Mouse (Mus musculus) hindlimb bud, embryonic 11.5 days (tissue): ENCODE data around the gene Zfp444.
"Not testable (repeated sequence)": the region's sequence is repeated elsewhere in the genome, so short reads cannot be mapped to it uniquely, and the experiment has no call there.

Experiments used
- DNase-seq: peaks from one replicate; pipeline ENCODE4 v3.0.0-alpha.2; 2012; ENCODE audit warnings: low read depth, low spot score; ENCODE audit errors: extremely low spot score

Zfp444 gene

GRCm38 (mm10) chr7:6159604-6160003 lies 12.4 kb upstream of the Zfp444 start:
- DNase-seq = no peak

- DNase-seq = no peak
Measured at GRCm38 (mm10) chr7:6161541-6161940, 10.5 kb upstream of the Zfp444 start.

- DNase-seq = no peak
Measured at GRCm38 (mm10) chr7:6162172-6162571, 9.9 kb upstream of the Zfp444 start.

GRCm38 (mm10) chr7:6164671-6165070 lies 7.4 kb upstream of the Zfp444 start:
- DNase-seq = no peak

GRCm38 (mm10) chr7:6169403-6169802 lies 2.6 kb upstream of the Zfp444 start:
- no peak for DNase-seq

- no peak for DNase-seq
Measured at GRCm38 (mm10) chr7:6170391-6170790, 1.6 kb upstream of the Zfp444 start.

- no peak for DNase-seq
Measured at GRCm38 (mm10) chr7:6170871-6171270, 1.2 kb upstream of the Zfp444 start.

- DNase-seq = no peak
Measured at GRCm38 (mm10) chr7:6171444-6172005, 501 bp upstream of the Zfp444 start.

- no peak for DNase-seq
Measured at GRCm38 (mm10) chr7:6172674-6173244, 733 bp downstream of the Zfp444 start.

GRCm38 (mm10) chr7:6173872-6174271 lies 1.8 kb downstream of the Zfp444 start:
- no peak for DNase-seq

- not testable (repeated sequence) for DNase-seq
Measured at GRCm38 (mm10) chr7:6174365-6174987, 2.5 kb downstream of the Zfp444 start.

GRCm38 (mm10) chr7:6179013-6179412 lies 7.0 kb downstream of the Zfp444 start:
- DNase-seq = no peak

- DNase-seq = no peak
Measured at GRCm38 (mm10) chr7:6182882-6183281, 10.9 kb downstream of the Zfp444 start.

GRCm38 (mm10) chr7:6183802-6184201 lies 11.8 kb downstream of the Zfp444 start:
- DNase-seq = no peak

- DNase-seq = no peak
Measured at GRCm38 (mm10) chr7:6184521-6184920, 12.5 kb downstream of the Zfp444 start.

GRCm38 (mm10) chr7:6185391-6185790 lies 13.4 kb downstream of the Zfp444 start:
- DNase-seq = no peak

- DNase-seq = no peak
Measured at GRCm38 (mm10) chr7:6186176-6186575, 14.2 kb downstream of the Zfp444 start.

GRCm38 (mm10) chr7:6186756-6187155 lies 14.7 kb downstream of the Zfp444 start:
- no peak for DNase-seq

- no peak for DNase-seq
Measured at GRCm38 (mm10) chr7:6189542-6189941, 17.5 kb downstream of the Zfp444 start.

- peak; percentile 62 for DNase-seq
Measured at GRCm38 (mm10) chr7:6191376-6191775, 19.4 kb downstream of the Zfp444 start.

GRCm38 (mm10) chr7:6194129-6194528 lies 22.1 kb downstream of the Zfp444 start:
- no peak for DNase-seq

GRCm38 (mm10) chr7:6195777-6196176 lies 23.8 kb downstream of the Zfp444 start:
- no peak for DNase-seq

- DNase-seq = no peak
Measured at GRCm38 (mm10) chr7:6196790-6197189, 24.8 kb downstream of the Zfp444 start, which contains the start of gene Galp. Gene Galp, plus strand, starts transcription at chr7:6197090.
